Mouse (Mus musculus): ENCODE results near the gene Kcnt1. TPM values are rescaled to one million over a fixed set of nuclear protein-coding genes. Genes with fewer than 3 reads are reported as not detected.
A peak's percentile ranks its signal among the peaks of the same experiment; 100 is the strongest.

Kcnt1 gene
- polyA plus RNA-seq, 1 experiment from 2014 or later: 6.2 TPM

DNA sequence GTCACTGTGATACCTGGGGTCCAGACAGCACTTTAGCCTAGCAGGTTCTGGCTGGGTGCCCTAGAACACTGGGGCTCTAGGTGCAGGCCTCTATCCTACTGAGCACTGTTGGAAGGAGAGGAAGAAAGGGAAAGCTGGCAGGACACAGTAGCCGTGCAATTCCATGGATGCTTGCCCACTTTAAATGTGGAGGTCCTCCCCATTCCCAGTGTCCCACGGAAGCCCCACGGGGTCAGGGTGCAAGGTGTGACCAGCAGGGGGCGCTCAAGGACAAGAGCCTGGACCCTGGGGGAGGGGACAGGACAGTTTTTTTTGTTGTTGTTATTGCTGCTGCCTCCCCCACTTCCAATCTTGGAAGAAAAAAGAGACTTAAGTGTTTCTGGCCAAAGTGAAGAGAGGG, 13.2 kb upstream of the Kcnt1 start:
- ATAC-seq (replicated peaks): no peak
- Histone ChIP-seq H3K9ac (replicated peaks) (no peak overlapping the region), H3K36me3 (no peaks in the 10 kb centered on the region), H3K4me3 (no peak overlapping the region), H3K4me2 (replicated peaks) (no peak overlapping the region), H3K4me1 (no peaks in the 10 kb centered on the region), H3K27me3 (no peaks in the 10 kb centered on the region), H3K9me3 (no peaks in the 10 kb centered on the region), H3K27ac (replicated peaks) (no peak overlapping the region)
- 11% methylated on average over 4 of the region's 4 CpGs for WGBS

GRCm38 (mm10) chr2:25852626-25853025, 10.9 kb upstream of the Kcnt1 start:
- Histone ChIP-seq H3K36me3 (no peaks in the 10 kb centered on the region), H3K9ac (replicated peaks) (no peak overlapping the region), H3K4me1 (no peaks in the 10 kb centered on the region), H3K4me2 (replicated peaks) (no peak overlapping the region), H3K27me3 (no peaks in the 10 kb centered on the region), H3K4me3 (no peak overlapping the region), H3K9me3 (no peaks in the 10 kb centered on the region), H3K27ac (replicated peaks) (no peak overlapping the region)
- no peak for ATAC-seq (replicated peaks)
- WGBS: 46% methylated on average over 3 of the region's 3 CpGs

DNA sequence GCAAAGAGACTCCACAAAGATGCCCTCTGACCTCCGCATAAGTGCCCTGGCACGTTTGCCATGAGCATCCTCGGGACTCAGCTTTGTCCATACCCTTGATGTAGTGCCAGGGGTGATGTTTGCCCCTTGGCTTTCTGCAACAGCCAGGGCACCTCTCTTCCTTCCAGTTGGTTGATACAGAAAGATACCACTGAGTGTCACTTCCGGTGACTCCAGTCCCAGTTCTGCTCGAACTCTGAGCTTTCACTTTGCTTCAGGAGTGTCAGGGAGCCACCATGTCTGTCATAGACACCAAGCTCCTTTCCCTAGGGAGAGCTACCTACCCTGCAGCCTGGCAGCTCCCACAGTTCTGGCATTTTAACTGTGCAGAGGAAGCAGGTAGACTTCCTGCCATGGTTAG, 9.5 kb upstream of the Kcnt1 start:
- no peak overlapping the region for H3K4me3 ChIP-seq
- no peak for ATAC-seq (replicated peaks)
- H3K4me1 ChIP-seq: no peaks in the 10 kb centered on the region
- no peaks in the 10 kb centered on the region for H3K36me3 ChIP-seq
- H3K27ac ChIP-seq (replicated peaks): no peak overlapping the region
- H3K9ac ChIP-seq (replicated peaks): no peak overlapping the region
- no peaks in the 10 kb centered on the region for H3K9me3 ChIP-seq
- H3K4me2 ChIP-seq (replicated peaks): no peak overlapping the region
- H3K27me3 ChIP-seq: no peaks in the 10 kb centered on the region
- WGBS: 82% methylated on average over 5 of the region's 5 CpGs

DNA sequence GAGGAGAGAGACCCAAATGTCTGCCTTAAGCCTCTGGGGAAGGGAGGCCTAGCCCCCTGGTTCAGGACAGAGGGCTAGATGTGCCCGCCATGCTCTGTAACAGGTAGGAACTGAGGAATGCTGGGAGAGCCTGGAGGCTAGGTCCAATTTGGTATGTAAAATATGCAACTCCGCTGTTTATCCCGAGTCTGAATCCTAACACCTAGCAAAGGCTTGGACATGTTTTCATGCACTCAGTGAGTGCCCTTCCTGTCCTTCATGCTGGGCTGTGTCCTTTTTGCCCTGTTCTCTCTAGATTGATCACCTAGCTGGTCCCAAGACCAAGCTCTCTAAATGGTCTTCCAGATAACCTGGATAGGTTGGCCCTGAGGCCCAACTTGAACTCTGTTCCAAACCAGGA, 3.6 kb upstream of the Kcnt1 start:
- H3K4me2 ChIP-seq (replicated peaks): no peak overlapping the region
- WGBS: 91% methylated on average over 3 of the region's 3 CpGs
- no peak overlapping the region for H3K4me3 ChIP-seq
- H3K36me3 ChIP-seq: no peaks in the 10 kb centered on the region
- H3K9me3 ChIP-seq: no peaks in the 10 kb centered on the region
- H3K9ac ChIP-seq (replicated peaks): no peak overlapping the region
- no peaks in the 10 kb centered on the region for H3K27me3 ChIP-seq
- no peak for ATAC-seq (replicated peaks)
- H3K27ac ChIP-seq (replicated peaks): no peak overlapping the region
- H3K4me1 ChIP-seq: peaks cover 21% of the 10 kb centered on the region

GRCm38 (mm10) chr2:25862038-25862437, 1.5 kb upstream of the Kcnt1 start:
- no peak overlapping the region for H3K27ac ChIP-seq (replicated peaks)
- no peaks in the 10 kb centered on the region for H3K36me3 ChIP-seq
- no peak overlapping the region for H3K4me3 ChIP-seq
- ATAC-seq (replicated peaks): no peak
- H3K27me3 ChIP-seq: no peaks in the 10 kb centered on the region
- no peaks in the 10 kb centered on the region for H3K9me3 ChIP-seq
- no peak overlapping the region for H3K9ac ChIP-seq (replicated peaks)
- 81% methylated on average over 2 of the region's 2 CpGs for WGBS
- H3K4me1 ChIP-seq: peaks cover 25% of the 10 kb centered on the region
- H3K4me2 ChIP-seq (replicated peaks): no peak overlapping the region

DNA sequence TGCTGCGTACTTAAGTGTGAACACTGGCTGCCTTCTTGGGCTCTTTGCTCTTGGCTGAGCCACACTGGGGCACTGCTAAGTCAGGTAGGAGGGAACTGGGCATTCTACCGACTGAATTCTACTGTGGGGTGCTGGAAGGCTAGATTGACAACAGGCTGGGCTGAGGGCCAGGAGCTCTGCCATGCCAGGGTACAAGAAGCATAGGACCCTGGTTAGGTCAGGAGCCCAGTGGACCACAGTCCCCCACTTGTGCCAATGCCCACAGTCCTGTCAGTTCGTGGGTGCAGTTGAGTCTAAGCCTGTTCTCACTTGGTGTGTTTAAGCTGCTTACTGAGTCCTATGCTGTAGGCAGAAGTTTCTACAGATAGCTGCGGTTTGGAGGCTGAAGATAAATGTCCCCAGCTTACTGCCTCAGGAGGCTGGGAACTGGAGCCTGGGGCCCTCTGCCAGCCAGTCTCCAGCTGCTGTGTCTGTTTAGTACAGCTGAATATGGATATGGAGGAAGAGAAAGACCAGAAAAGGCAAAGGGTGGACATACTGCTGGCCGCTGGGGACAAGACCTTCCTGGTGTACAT, 751 bp upstream of the Kcnt1 start:
- Histone ChIP-seq H3K4me1 (peaks cover 25% of the 10 kb centered on the region), H3K27ac (replicated peaks) (no peak overlapping the region), H3K9me3 (no peaks in the 10 kb centered on the region), H3K27me3 (no peaks in the 10 kb centered on the region), H3K9ac (replicated peaks) (0 out of 2 replicates have a peak overlapping the region, but pooled peaks have one; percentile 50), H3K4me2 (replicated peaks) (peak overlapping the region; percentile 95), H3K4me3 (peak overlapping the region; percentile 62), H3K36me3 (no peaks in the 10 kb centered on the region)
- WGBS: 57% methylated on average over 5 of the region's 5 CpGs
- ATAC-seq (replicated peaks): no peak

- WGBS: 4% methylated on average over 18 of the region's 18 CpGs
- peaks cover 25% of the 10 kb centered on the region for H3K4me1 ChIP-seq
- ATAC-seq (replicated peaks): no peak
- H3K9ac ChIP-seq (replicated peaks): peak overlapping the region; percentile 50
- no peak overlapping the region for H3K27ac ChIP-seq (replicated peaks)
- no peaks in the 10 kb centered on the region for H3K36me3 ChIP-seq
- no peaks in the 10 kb centered on the region for H3K9me3 ChIP-seq
- no peaks in the 10 kb centered on the region for H3K27me3 ChIP-seq
- peak overlapping the region; percentile 62 for H3K4me3 ChIP-seq
- peak overlapping the region; percentile 95 for H3K4me2 ChIP-seq (replicated peaks)
These were observed 696 bp downstream of the Kcnt1 start for GRCm38 (mm10) chr2:25864230-25864629.

GRCm38 (mm10) chr2:25865412-25865811, 1.9 kb downstream of the Kcnt1 start:
- no peak overlapping the region for H3K4me3 ChIP-seq
- ATAC-seq (replicated peaks): peak; percentile 41; the same call in 1 of the 2 replicates
- H3K4me2 ChIP-seq (replicated peaks): no peak overlapping the region
- WGBS: 9% methylated on average over 4 of the region's 4 CpGs
- no peaks in the 10 kb centered on the region for H3K27me3 ChIP-seq
- no peaks in the 10 kb centered on the region for H3K36me3 ChIP-seq
- H3K9ac ChIP-seq (replicated peaks): no peak overlapping the region
- no peaks in the 10 kb centered on the region for H3K9me3 ChIP-seq
- H3K4me1 ChIP-seq: peaks cover 25% of the 10 kb centered on the region
- H3K27ac ChIP-seq (replicated peaks): no peak overlapping the region

DNA sequence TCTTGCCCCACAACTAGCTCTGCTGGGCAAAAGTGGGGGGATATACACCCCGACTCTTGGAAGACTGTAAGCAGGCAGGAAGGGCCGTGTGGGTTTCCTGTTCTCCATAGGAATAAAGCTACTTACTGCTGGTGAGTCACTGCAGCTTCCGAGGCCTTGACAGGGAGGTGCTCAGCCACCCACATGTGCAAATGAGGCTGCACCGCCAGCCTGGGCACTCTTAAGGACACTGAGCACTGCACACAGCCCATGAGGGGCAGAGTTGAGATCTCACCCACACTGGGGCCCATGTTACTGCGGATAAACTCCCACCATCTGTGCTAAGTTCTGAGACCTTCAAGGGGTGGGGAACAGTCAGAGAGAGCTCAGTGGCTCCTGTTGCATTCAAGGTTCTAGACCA, 3.1 kb downstream of the Kcnt1 start:
- 54% methylated on average over 5 of the region's 5 CpGs for WGBS
- Histone ChIP-seq H3K36me3 (no peaks in the 10 kb centered on the region), H3K4me3 (no peak overlapping the region), H3K4me1 (peaks cover 25% of the 10 kb centered on the region), H3K27ac (replicated peaks) (no peak overlapping the region), H3K9me3 (no peaks in the 10 kb centered on the region), H3K27me3 (no peaks in the 10 kb centered on the region), H3K4me2 (replicated peaks) (no peak overlapping the region), H3K9ac (replicated peaks) (no peak overlapping the region)
- no peak for ATAC-seq (replicated peaks)

DNA sequence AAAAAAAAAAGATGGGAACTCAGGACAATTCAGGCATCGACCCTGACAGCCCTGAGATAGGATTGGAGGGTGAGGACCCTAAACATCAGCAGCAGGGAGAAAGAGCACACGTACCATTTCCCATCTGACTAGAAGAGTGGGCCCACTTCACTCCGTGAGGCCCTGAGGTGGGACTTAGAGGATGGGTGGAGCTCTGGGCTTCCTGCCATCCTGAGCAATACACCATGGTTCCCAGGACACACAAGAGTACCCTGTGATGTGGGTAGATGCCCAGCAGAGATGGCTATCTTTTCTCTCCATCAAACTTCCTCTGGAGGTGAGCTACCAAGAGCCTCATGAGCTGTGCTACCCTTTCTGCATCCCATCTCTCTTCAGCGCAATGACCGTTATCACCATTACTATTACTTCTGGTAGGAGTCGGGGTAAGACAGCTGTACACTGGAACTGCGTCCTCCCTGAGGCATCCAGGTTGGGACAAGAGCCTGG, 13.8 kb downstream of the Kcnt1 start:
- no peaks in the 10 kb centered on the region for H3K9me3 ChIP-seq
- WGBS: 26% methylated on average over 7 of the region's 7 CpGs
- peaks cover 8% of the 10 kb centered on the region for H3K4me1 ChIP-seq
- H3K9ac ChIP-seq (replicated peaks): peak overlapping the region; percentile 58
- no peaks in the 10 kb centered on the region for H3K36me3 ChIP-seq
- no peak overlapping the region for H3K27ac ChIP-seq (replicated peaks)
- ATAC-seq (replicated peaks): no peak; the same call in 1 of the 2 replicates
- peaks cover 8% of the 10 kb centered on the region; the same call in 1 of the 2 replicates for H3K27me3 ChIP-seq
- H3K4me3 ChIP-seq: peak overlapping the region; percentile 54
- H3K4me2 ChIP-seq (replicated peaks): peak overlapping the region; percentile 83

DNA sequence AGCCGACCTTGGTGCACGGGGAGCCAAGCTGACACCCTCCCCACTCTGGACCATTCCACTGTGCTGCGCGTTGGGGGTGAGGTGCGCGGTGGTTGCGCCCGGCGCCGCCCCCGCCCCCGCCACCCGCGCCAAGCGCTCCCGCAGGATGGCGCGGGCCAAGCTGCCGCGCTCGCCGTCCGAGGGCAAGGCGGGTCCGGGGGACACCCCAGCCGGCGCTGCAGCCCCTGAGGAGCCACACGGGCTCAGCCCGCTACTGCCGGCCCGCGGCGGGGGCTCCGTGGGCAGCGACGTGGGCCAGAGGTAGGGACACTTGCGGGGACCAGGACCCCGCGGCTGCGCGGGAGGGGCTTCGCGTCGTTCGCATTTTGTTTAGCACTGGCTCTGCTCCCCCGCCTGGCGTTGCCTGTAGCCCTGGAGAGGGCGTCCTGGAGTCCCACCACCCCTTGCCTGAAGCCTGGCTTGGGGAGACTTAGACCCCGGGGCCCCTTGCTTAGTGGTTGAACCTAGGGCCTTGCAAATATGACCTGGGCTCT, 14.3 kb downstream of the Kcnt1 start:
- 3% methylated on average over 49 of the region's 49 CpGs for WGBS
- peak; percentile 66 for ATAC-seq (replicated peaks)
- Histone ChIP-seq H3K27ac (replicated peaks) (no peak overlapping the region), H3K36me3 (no peaks in the 10 kb centered on the region), H3K4me1 (peaks cover 8% of the 10 kb centered on the region), H3K4me2 (replicated peaks) (peak overlapping the region; percentile 83), H3K9me3 (no peaks in the 10 kb centered on the region), H3K4me3 (peak overlapping the region; percentile 54), H3K27me3 (peaks cover 8% of the 10 kb centered on the region; the same call in 1 of the 2 replicates), H3K9ac (replicated peaks) (peak overlapping the region; percentile 58)

DNA sequence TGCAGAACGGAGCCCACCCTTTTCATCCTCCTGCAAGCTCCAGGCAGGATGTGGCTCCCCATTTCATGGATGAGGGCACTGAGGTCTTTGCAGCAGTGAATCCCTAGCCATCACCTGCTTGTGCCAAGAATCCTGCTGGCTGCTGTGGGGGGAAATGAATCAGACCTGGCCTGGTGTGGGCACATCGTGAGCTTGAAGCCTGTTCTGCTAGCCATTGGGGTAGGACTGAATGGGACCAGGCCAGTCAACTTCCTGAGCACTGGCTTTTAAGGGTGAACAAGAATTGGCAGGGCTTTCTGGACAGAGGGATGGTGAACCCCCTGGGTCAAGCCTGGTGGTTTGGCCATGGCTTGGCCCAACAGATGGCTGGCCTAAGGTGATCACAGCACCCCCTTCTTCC, 15.0 kb downstream of the Kcnt1 start:
- Histone ChIP-seq H3K36me3 (no peaks in the 10 kb centered on the region), H3K9me3 (no peaks in the 10 kb centered on the region), H3K4me2 (replicated peaks) (peak overlapping the region; percentile 83), H3K9ac (replicated peaks) (peak overlapping the region; percentile 58; the same call in 1 of the 2 replicates), H3K4me3 (peak overlapping the region; percentile 54), H3K27ac (replicated peaks) (no peak overlapping the region), H3K4me1 (peaks cover 8% of the 10 kb centered on the region), H3K27me3 (peaks cover 8% of the 10 kb centered on the region; the same call in 1 of the 2 replicates)
- 74% methylated on average over 2 of the region's 2 CpGs for WGBS
- ATAC-seq (replicated peaks): no peak

DNA sequence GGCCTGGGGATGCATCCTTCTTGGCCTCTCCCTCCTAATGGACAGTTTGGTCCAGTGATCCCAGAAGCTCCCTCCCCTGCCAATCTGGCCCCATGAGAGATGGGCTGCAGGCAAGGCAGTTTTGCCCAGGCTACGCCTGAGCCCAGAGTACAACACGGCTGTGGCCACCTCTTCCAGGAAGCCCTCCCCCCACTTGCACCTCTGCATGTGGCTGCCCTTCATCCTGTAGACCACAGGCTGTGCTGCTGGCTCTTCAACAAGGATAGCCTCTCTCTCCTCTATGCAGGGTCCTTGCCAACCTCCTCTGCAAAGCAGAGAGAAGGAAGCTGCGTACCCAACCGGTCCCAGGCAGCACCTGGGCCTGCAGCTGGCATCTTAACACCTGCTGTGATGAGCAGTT, 15.5 kb downstream of the Kcnt1 start:
- H3K4me1 ChIP-seq: peaks cover 8% of the 10 kb centered on the region
- H3K4me2 ChIP-seq (replicated peaks): no peak overlapping the region
- H3K27me3 ChIP-seq: peaks cover 8% of the 10 kb centered on the region; the same call in 1 of the 2 replicates
- H3K36me3 ChIP-seq: no peaks in the 10 kb centered on the region
- H3K4me3 ChIP-seq: no peak overlapping the region
- WGBS: 81% methylated on average over 4 of the region's 4 CpGs
- no peak for ATAC-seq (replicated peaks)
- H3K27ac ChIP-seq (replicated peaks): no peak overlapping the region
- no peak overlapping the region for H3K9ac ChIP-seq (replicated peaks)
- no peaks in the 10 kb centered on the region for H3K9me3 ChIP-seq

Data from forebrain, embryonic 15.5 days (tissue).